Mouse (Mus musculus) cerebellum, adult 9-10 months (tissue): ENCODE data around the gene Tmem80.

Experiments
- DNase-seq: peaks from one replicate; pipeline ENCODE4 v3.0.0; 2022

Gene Tmem80

GRCm38 (mm10) chr7:141326546-141327446 is 743 bp upstream of the Tmem80 start:
- peak; percentile 75 for DNase-seq

GRCm38 (mm10) chr7:141328373-141328990 is 943 bp downstream of the Tmem80 start:
- DNase-seq = peak; percentile 82

GRCm38 (mm10) chr7:141330706-141331105 is 3.2 kb downstream of the Tmem80 start:
- DNase-seq = no peak

GRCm38 (mm10) chr7:141331990-141332389 is 4.5 kb downstream of the Tmem80 start:
- peak; percentile 38 for DNase-seq

GRCm38 (mm10) chr7:141335044-141335579 is 7.6 kb downstream of the Tmem80 start:
- DNase-seq = peak; percentile 59

- DNase-seq = peak; percentile 80
Observed at GRCm38 (mm10) chr7:141335682-141336081, 8.1 kb downstream of the Tmem80 start.

- DNase-seq = peak; percentile 44
Observed at GRCm38 (mm10) chr7:141336296-141336695, 8.8 kb downstream of the Tmem80 start.

- DNase-seq = no peak
Observed at GRCm38 (mm10) chr7:141337716-141338416, 10.3 kb downstream of the Tmem80 start.

- no peak for DNase-seq
Observed at GRCm38 (mm10) chr7:141338576-141339131, 11.1 kb downstream of the Tmem80 start, which contains the start of gene Eps8l2. Gene Eps8l2, plus strand, starts transcription at chr7:141338880.

GRCm38 (mm10) chr7:141339215-141339920 is 11.8 kb downstream of the Tmem80 start:
- DNase-seq = no peak

- no peak for DNase-seq
Observed at GRCm38 (mm10) chr7:141340023-141340422, 12.5 kb downstream of the Tmem80 start.

GRCm38 (mm10) chr7:141340476-141340875 is 12.9 kb downstream of the Tmem80 start:
- no peak for DNase-seq

- DNase-seq = no peak
Observed at GRCm38 (mm10) chr7:141341689-141342226, 14.2 kb downstream of the Tmem80 start.

- DNase-seq = no peak
Observed at GRCm38 (mm10) chr7:141343230-141343629, 15.7 kb downstream of the Tmem80 start.

- no peak for DNase-seq
Observed at GRCm38 (mm10) chr7:141343696-141344095, 16.2 kb downstream of the Tmem80 start.

GRCm38 (mm10) chr7:141344787-141345186 is 17.2 kb downstream of the Tmem80 start:
- DNase-seq = no peak

- no peak for DNase-seq
Observed at GRCm38 (mm10) chr7:141351061-141351460, 23.5 kb downstream of the Tmem80 start.

GRCm38 (mm10) chr7:141355051-141355450 is 27.5 kb downstream of the Tmem80 start:
- no peak for DNase-seq

GRCm38 (mm10) chr7:141355626-141356326 is 28.2 kb downstream of the Tmem80 start:
- no peak for DNase-seq

GRCm38 (mm10) chr7:141356971-141357370 is 29.4 kb downstream of the Tmem80 start:
- no peak for DNase-seq

- peak; percentile 79 for DNase-seq
Observed at GRCm38 (mm10) chr7:141361510-141361909, 34.0 kb downstream of the Tmem80 start.
